ENCODE assay signal across 9 mouse cellular contexts in genomic region chr3:102203131-102203530, GRCm38 (mm10). TPM values are rescaled to one million over a fixed set of nuclear protein-coding genes. Genes with fewer than 3 reads are reported as not detected.
A peak's percentile ranks its signal among the peaks of the same experiment; 100 is the strongest.
DNase-seq lines count a peak whose midpoint lies in the region; ATAC-seq lines count a peak whose summit lies in the region.
"Had no signal": no experiment of that assay in that cellular context is flagged by ENCODE, and none has a peak within 500 bp of the region (broad histone marks: within the 10 kb centered on the region; RNA-seq: fewer than 3 reads in every experiment).

No protein-coding gene starts in this region.

- H3K36me3 ChIP-seq in lung, embryonic 15.5 days, result no peaks in the 10 kb centered on the region
- no peaks in the 10 kb centered on the region for H3K36me3 ChIP-seq in forebrain, embryonic 12.5 days (replicated peaks)
- H3K36me3 ChIP-seq in limb, embryonic 13.5 days, result no peaks in the 10 kb centered on the region
- no peaks in the 10 kb centered on the region for H3K36me3 ChIP-seq in stomach, embryonic 14.5 days (ENCODE audit: control insufficient read depth, insufficient read depth, low read length)

- no peak overlapping the region for H3K27ac ChIP-seq in lung, embryonic 15.5 days
- H3K27ac ChIP-seq in forebrain, embryonic 12.5 days, result no peak overlapping the region
- no peak overlapping the region for H3K27ac ChIP-seq in limb, embryonic 13.5 days
- H3K27ac ChIP-seq in stomach, embryonic 14.5 days (ENCODE audit: low read length), result no peak overlapping the region

- WGBS in lung, embryonic 15.5 days, result 15% methylated on average over 7 of the region's 7 CpGs
- WGBS in forebrain, embryonic 12.5 days, result 3% methylated on average over 7 of the region's 7 CpGs
- WGBS in limb, embryonic 13.5 days, result 4% methylated on average over 7 of the region's 7 CpGs
- 14% methylated on average over 7 of the region's 7 CpGs for WGBS in stomach, embryonic 14.5 days

- peak overlapping the region; percentile 64 for H3K4me3 ChIP-seq in lung, embryonic 15.5 days
- peak overlapping the region; percentile 61 for H3K4me3 ChIP-seq in forebrain, embryonic 12.5 days (replicated peaks)
- peak overlapping the region; percentile 78 for H3K4me3 ChIP-seq in limb, embryonic 13.5 days
- peak overlapping the region; percentile 82 for H3K4me3 ChIP-seq in stomach, embryonic 14.5 days (ENCODE audit: low read depth, low read length)

- DNase-seq in lung, postnatal 36 days, result no peak
- DNase-seq in right cerebral cortex, postnatal 4 days, result no peak
- no peak for DNase-seq in spleen, postnatal 4 days (ENCODE audit: low spot score in 2 of 2)
- no peak for DNase-seq in testis, postnatal 14 days (ENCODE audit: low spot score)
- DNase-seq: right cerebral cortex, adult 18-20 months had no signal

- no peak for ATAC-seq in lung, embryonic 15.5 days (ENCODE audit: borderline replicate concordance, extremely low read depth, low FRiP score, low TSS enrichment)
- peak; percentile 31; the same call in 1 of the 2 replicates for ATAC-seq in forebrain, embryonic 12.5 days (ENCODE audit: low FRiP score)
- no peak for ATAC-seq in limb, embryonic 13.5 days (ENCODE audit: low FRiP score, low read depth)
- ATAC-seq in stomach, embryonic 14.5 days (ENCODE audit: insufficient number of reproducible peaks, insufficient read depth, low FRiP score, low read depth), result no peak

- H3K4me1 ChIP-seq in lung, embryonic 15.5 days, result peaks cover 42% of the 10 kb centered on the region
- H3K4me1 ChIP-seq in forebrain, embryonic 12.5 days, result peaks cover 29% of the 10 kb centered on the region
- H3K4me1 ChIP-seq in limb, embryonic 13.5 days, result peaks cover 39% of the 10 kb centered on the region
- H3K4me1 ChIP-seq in stomach, embryonic 14.5 days (ENCODE audit: control insufficient read depth, insufficient read depth, low read length), result peaks cover 25% of the 10 kb centered on the region; the same call in 1 of the 2 replicates

- peak overlapping the region; percentile 90; the same call in 1 of the 2 replicates for H3K9ac ChIP-seq in lung, embryonic 15.5 days
- H3K9ac ChIP-seq in forebrain, embryonic 12.5 days, result 0 out of 2 replicates have a peak overlapping the region, but pooled peaks have one; percentile 59
- H3K9ac ChIP-seq in limb, embryonic 13.5 days, result peak overlapping the region; percentile 84
- H3K9ac ChIP-seq in stomach, embryonic 14.5 days (replicated peaks; ENCODE audit: low read depth, low read length), result peak overlapping the region; percentile 85

- H3K9me3 ChIP-seq in lung, embryonic 15.5 days, result no peaks in the 10 kb centered on the region
- no peaks in the 10 kb centered on the region for H3K9me3 ChIP-seq in forebrain, embryonic 12.5 days
- no peaks in the 10 kb centered on the region for H3K9me3 ChIP-seq in limb, embryonic 13.5 days
- no peaks in the 10 kb centered on the region; the same call in 1 of the 2 replicates for H3K9me3 ChIP-seq in stomach, embryonic 14.5 days (ENCODE audit: control insufficient read depth, low read depth, low read length)

- H3K27me3 ChIP-seq in lung, embryonic 15.5 days, result peaks cover 20% of the 10 kb centered on the region
- peaks cover 94% of the 10 kb centered on the region for H3K27me3 ChIP-seq in forebrain, embryonic 12.5 days
- peaks cover 17% of the 10 kb centered on the region; the same call in 1 of the 2 replicates for H3K27me3 ChIP-seq in limb, embryonic 13.5 days
- H3K27me3 ChIP-seq in stomach, embryonic 14.5 days (ENCODE audit: control insufficient read depth, insufficient read depth, low read length), result no peaks in the 10 kb centered on the region

- peak overlapping the region; percentile 72 for H3K4me2 ChIP-seq in lung, embryonic 15.5 days
- H3K4me2 ChIP-seq in forebrain, embryonic 12.5 days, result peak overlapping the region; percentile 97
- peak overlapping the region; percentile 72 for H3K4me2 ChIP-seq in limb, embryonic 13.5 days (replicated peaks)
- H3K4me2 ChIP-seq in stomach, embryonic 14.5 days (replicated peaks; ENCODE audit: low read depth, low read length), result peak overlapping the region; percentile 68

RNA-seq across cellular contexts. Expression of gene Vangl1, which starts 1.4 kb away (rescaled TPM):
- 21.4 and 21.7 TPM in 2 replicates for polyA plus RNA-seq in lung, embryonic 15.5 days (2015; fragmentation: Nextera tagmentation; extraction: Ambion mirVana)
- 4.3 and 5.8 TPM in 2 replicates for polyA plus RNA-seq in forebrain, embryonic 12.5 days (2016; fragmentation: Nextera tagmentation; extraction: Ambion mirVana)
- 17.2 and 19.8 TPM in 2 replicates for polyA plus RNA-seq in limb, embryonic 13.5 days (2015; fragmentation: Nextera tagmentation; extraction: Ambion mirVana)
- 29.5 and 30.2 TPM in 2 replicates for polyA plus RNA-seq in stomach, embryonic 14.5 days (2014; fragmentation: Nextera tagmentation; extraction: Ambion mirVana)
